Mouse (Mus musculus) CH12.LX (cell line): ENCODE data around the gene Maats1. TPM values are rescaled to one million over a fixed set of nuclear protein-coding genes. Genes with fewer than 3 reads are reported as not detected.

Experiments
- DNase-seq: peaks from one replicate; pipeline ENCODE4 v3.0.0-alpha.2; 2013; ENCODE audit errors: extremely low read depth
- H3K27ac ChIP-seq: 2 replicates; pipeline ENCODE4 v1.5.1; 2012; ENCODE audit warnings: low read depth, mild to moderate bottlenecking, control low read depth, moderate library complexity; ENCODE audit not compliant: insufficient read depth
- H3K27me3 ChIP-seq: replicated peaks from 2 replicates; pipeline ENCODE3; 2012; ENCODE audit warnings: inconsistent platforms
- H3K36me3 ChIP-seq, 2 experiments: replicated peaks in 1 of 2; 2 replicates each; pipeline versions ENCODE3 to v1.6.1; 2012; ENCODE audit warnings: inconsistent platforms in 1 of 2, low read length in 1 of 2, mild to moderate bottlenecking in 1 of 2, mixed read lengths in 1 of 2, moderate library complexity in 1 of 2; ENCODE audit not compliant: control insufficient read depth in 1 of 2, insufficient read depth in 1 of 2
- H3K4me1 ChIP-seq, 2 experiments: 2 replicates each; pipeline ENCODE4 v1.6.1; 2012; ENCODE audit warnings: inconsistent platforms in 1 of 2, moderate library complexity in 1 of 2; ENCODE audit not compliant: insufficient read depth in 2 of 2, control insufficient read depth in 1 of 2
- H3K4me2 ChIP-seq: 2 replicates; pipeline ENCODE4 v1.6.1; 2012; ENCODE audit warnings: low read depth, mild to moderate bottlenecking, control low read depth; ENCODE audit not compliant: poor library complexity, insufficient read depth, severe bottlenecking
- H3K4me3 ChIP-seq, 3 experiments: fragments of 150-350 bp in 1 of 3; sonication (generic) in 1 of 3; replicated peaks in 1 of 3; 2 replicates each; pipeline versions ENCODE3 to v1.5.1; 2011 to 2012; ENCODE audit warnings: low read depth in 2 of 3, low read length in 2 of 3, mild to moderate bottlenecking in 2 of 3, moderate library complexity in 2 of 3, control low read depth in 1 of 3, improper control_type of control experiment in 1 of 3, inconsistent platforms in 1 of 3, mixed read lengths in 1 of 3; ENCODE audit not compliant: poor library complexity in 1 of 3
- H3K79me2 ChIP-seq: replicated peaks from 2 replicates; pipeline ENCODE4 v1.6.1; 2012; ENCODE audit warnings: mild to moderate bottlenecking, moderate library complexity; ENCODE audit not compliant: control insufficient read depth, poor library complexity, insufficient read depth, severe bottlenecking; ENCODE audit errors: extremely low read depth
- H3K9ac ChIP-seq: 2 replicates; pipeline ENCODE4 v1.6.1; 2012; ENCODE audit warnings: low read depth, mild to moderate bottlenecking, control low read depth, moderate library complexity; ENCODE audit not compliant: insufficient read depth
- H3K9me3 ChIP-seq: replicated peaks from 2 replicates; pipeline ENCODE3; 2012; ENCODE audit warnings: low read length, inconsistent platforms, mixed read lengths
- BHLHE40 ChIP-seq: IDR thresholded peaks from 2 replicates; pipeline ENCODE4 v1.6.1; 2011; ENCODE audit warnings: mild to moderate bottlenecking, low read depth, low read length, improper control_type of control experiment
- CHD1 ChIP-seq: IDR thresholded peaks from 2 replicates; pipeline ENCODE4 v1.6.1; 2012; ENCODE audit warnings: low read depth, low read length, improper control_type of control experiment, inconsistent platforms
- CTCF ChIP-seq, 2 experiments: IDR thresholded peaks in 1 of 2; conservative IDR thresholded peaks in 1 of 2; 2 replicates each; pipeline ENCODE4 v1.5.1; 2011 to 2012; ENCODE audit warnings: low read depth in 2 of 2, low read length in 2 of 2, improper control_type of control experiment in 1 of 2, inconsistent platforms in 1 of 2, mild to moderate bottlenecking in 1 of 2, moderate library complexity in 1 of 2
- E2F4 ChIP-seq: IDR thresholded peaks from 2 replicates; pipeline ENCODE4 v1.6.1; 2011; ENCODE audit warnings: low read depth, low read length, improper control_type of control experiment; ENCODE audit not compliant: insufficient replicate concordance
- ELF1 ChIP-seq: IDR thresholded peaks from 2 replicates; pipeline ENCODE4 v1.6.1; 2014; ENCODE audit warnings: low read depth, mild to moderate bottlenecking, inconsistent platforms, low read length, improper control_type of control experiment
- EP300 ChIP-seq: IDR thresholded peaks from 2 replicates; pipeline ENCODE4 v1.6.1; 2011; ENCODE audit warnings: low read length, improper control_type of control experiment
- GABPA ChIP-seq: IDR thresholded peaks from 2 replicates; pipeline ENCODE4 v1.6.1; 2012; ENCODE audit warnings: low read depth, low read length, improper control_type of control experiment, inconsistent platforms; ENCODE audit not compliant: insufficient replicate concordance
- HCFC1 ChIP-seq: IDR thresholded peaks from 2 replicates; pipeline ENCODE4 v1.6.1; 2012; ENCODE audit warnings: low read depth, mild to moderate bottlenecking, inconsistent platforms, low read length, improper control_type of control experiment
- IRF4 ChIP-seq: IDR thresholded peaks from 2 replicates; pipeline ENCODE4 v1.6.1; 2014; ENCODE audit warnings: low read depth, mild to moderate bottlenecking, inconsistent platforms, low read length, improper control_type of control experiment
- JUN ChIP-seq: IDR thresholded peaks from 2 replicates; pipeline ENCODE4 v1.6.1; 2011; ENCODE audit warnings: low read depth, mild to moderate bottlenecking, low read length, improper control_type of control experiment, moderate library complexity; ENCODE audit not compliant: insufficient read depth
- JUND ChIP-seq: conservative IDR thresholded peaks from 2 replicates; pipeline ENCODE4 v1.6.1; 2011; ENCODE audit warnings: low read depth, low read length, improper control_type of control experiment
- KAT2A ChIP-seq: IDR thresholded peaks from 2 replicates; pipeline ENCODE4 v1.6.1; 2012; ENCODE audit warnings: low read length, improper control_type of control experiment, inconsistent platforms; ENCODE audit not compliant: insufficient replicate concordance
- MAFK ChIP-seq: IDR thresholded peaks from 2 replicates; pipeline ENCODE4 v1.6.1; 2011; ENCODE audit warnings: low read length, improper control_type of control experiment; ENCODE audit not compliant: insufficient replicate concordance
- MEF2A ChIP-seq: IDR thresholded peaks from 2 replicates; pipeline ENCODE4 v1.6.1; 2014; ENCODE audit warnings: low read depth, mild to moderate bottlenecking, inconsistent platforms, low read length, improper control_type of control experiment, borderline replicate concordance
- MYC ChIP-seq: IDR thresholded peaks from 2 replicates; pipeline ENCODE4 v1.6.1; 2011; ENCODE audit warnings: low read depth, mild to moderate bottlenecking, improper control_type of control experiment, low read length
- POLR2AphosphoS2 ChIP-seq: IDR thresholded peaks from 2 replicates; pipeline ENCODE4 v1.6.1; 2011; ENCODE audit warnings: low read depth, low read length, improper control_type of control experiment
- RAD21 ChIP-seq: IDR thresholded peaks from 2 replicates; pipeline ENCODE4 v1.6.1; 2011; ENCODE audit warnings: low read depth, mild to moderate bottlenecking, low read length, improper control_type of control experiment, moderate library complexity
- SIN3A ChIP-seq: IDR thresholded peaks from 2 replicates; pipeline ENCODE4 v1.6.1; 2012; ENCODE audit warnings: low read length, improper control_type of control experiment, inconsistent platforms
- SMC3 ChIP-seq: IDR thresholded peaks from 2 replicates; pipeline ENCODE4 v1.6.1; 2011; ENCODE audit warnings: low read depth, low read length, improper control_type of control experiment
- TCF12 ChIP-seq: IDR thresholded peaks from 2 replicates; pipeline ENCODE4 v1.6.1; 2014; ENCODE audit warnings: low read depth, mild to moderate bottlenecking, inconsistent platforms, low read length, improper control_type of control experiment
- UBTF ChIP-seq: IDR thresholded peaks from 2 replicates; pipeline ENCODE4 v1.6.1; 2012; ENCODE audit warnings: low read depth, mild to moderate bottlenecking, inconsistent platforms, low read length, improper control_type of control experiment, moderate library complexity
- USF2 ChIP-seq: conservative IDR thresholded peaks from 2 replicates; pipeline ENCODE4 v1.6.1; 2011; ENCODE audit warnings: low read depth, low read length, improper control_type of control experiment
- ZC3H11A ChIP-seq: IDR thresholded peaks from 2 replicates; pipeline ENCODE4 v1.6.1; 2012; ENCODE audit warnings: low read depth, mild to moderate bottlenecking, inconsistent platforms, low read length, improper control_type of control experiment
- ZKSCAN1 ChIP-seq: IDR thresholded peaks from 2 replicates; pipeline ENCODE4 v1.6.1; 2012; ENCODE audit warnings: low read depth, inconsistent platforms, low read length, improper control_type of control experiment, borderline replicate concordance
- ZMIZ1 ChIP-seq: IDR thresholded peaks from 2 replicates; pipeline ENCODE4 v1.6.1; 2012; ENCODE audit warnings: low read depth, mild to moderate bottlenecking, inconsistent platforms, low read length, improper control_type of control experiment
- ZNF384 ChIP-seq: IDR thresholded peaks from 2 replicates; pipeline ENCODE4 v1.6.1; 2012; ENCODE audit warnings: low read depth, low read length, improper control_type of control experiment, inconsistent platforms
- dilution Hi-C: fragments of 300-500 bp; cut with MboI; formaldehyde crosslinking; loops from 2 replicates; pipeline ENCODE4 v1.14.3; 2020; ENCODE audit warnings: low sequenced_read_pairs; ENCODE audit not compliant: extremely low pct_unique_long_range_greater_than_20kb, extremely low pct_ligation_motif_present
- in situ Hi-C: fragments of 300-500 bp; cut with MboI; formaldehyde crosslinking; loops from 3 replicates; pipeline ENCODE4 v1.14.3; 2019; ENCODE audit warnings: low sequenced_read_pairs, low pct_ligation_motif_present, low pct_unique_long_range_greater_than_20kb, mixed read lengths
- polyA plus RNA-seq: library from polyadenylated mRNA; unstranded; fragments of >175 nt; gene quantifications from 2 replicates; pipeline ENCODE4 v1.2.1, GENCODE M21; 2012; ENCODE audit warnings: low read depth; ENCODE audit not compliant: insufficient read length
- total RNA-seq, 2 experiments: library from RNA; depleted of rRNA; stranded (reverse); fragments of 300-350 nt in 1 of 2; fragments of >200 nt in 1 of 2; gene quantifications; 2 replicates each; pipeline ENCODE4 v1.2.3; 2012 to 2014

Gene Maats1
- total and polyA plus RNA-seq, 3 experiments = 1.9 to 3.9 (median 2.0) TPM

DNA sequence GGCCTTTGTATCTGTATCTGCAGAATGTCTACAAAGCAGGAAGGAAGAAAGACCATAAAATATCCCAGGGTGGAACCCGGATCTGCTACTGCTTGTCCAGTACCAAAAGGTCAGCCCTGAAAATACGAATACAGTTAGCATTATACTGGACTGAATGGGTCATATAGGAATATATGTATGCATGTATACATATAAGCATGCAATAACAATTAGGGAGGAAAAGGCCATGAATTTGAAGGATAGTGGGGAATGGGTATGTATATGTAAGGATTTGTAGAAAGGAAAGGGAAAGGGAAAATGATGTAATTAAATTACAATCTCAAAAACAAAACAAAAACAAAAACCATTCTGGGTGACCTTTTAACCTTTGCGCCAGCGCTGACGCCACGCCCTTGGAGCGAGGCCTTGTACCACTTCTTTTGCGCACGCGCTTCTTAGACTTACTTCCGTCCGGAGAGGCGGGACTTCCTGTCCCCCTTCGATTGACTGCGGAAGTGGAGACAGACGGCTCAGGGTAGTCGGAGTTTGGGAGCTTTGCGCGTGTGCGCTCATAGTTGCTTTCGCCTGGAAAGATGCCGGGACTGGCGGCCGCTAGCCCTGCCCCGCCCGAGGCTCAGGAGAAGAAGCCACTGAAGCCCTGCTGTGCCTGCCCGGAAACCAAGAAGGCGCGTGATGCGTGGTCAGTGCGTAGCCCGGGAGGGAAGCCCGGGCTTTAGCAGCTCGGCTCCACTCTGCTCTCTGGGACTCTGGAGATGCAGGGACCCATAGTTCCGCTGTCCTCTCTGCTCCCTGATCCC is 4.8 kb upstream of the Maats1 start, which contains the start of the genes Cox17 and Gm21987 (continued):
- peak; percentile 94 for TF ChIP-seq TCF12

DNA sequence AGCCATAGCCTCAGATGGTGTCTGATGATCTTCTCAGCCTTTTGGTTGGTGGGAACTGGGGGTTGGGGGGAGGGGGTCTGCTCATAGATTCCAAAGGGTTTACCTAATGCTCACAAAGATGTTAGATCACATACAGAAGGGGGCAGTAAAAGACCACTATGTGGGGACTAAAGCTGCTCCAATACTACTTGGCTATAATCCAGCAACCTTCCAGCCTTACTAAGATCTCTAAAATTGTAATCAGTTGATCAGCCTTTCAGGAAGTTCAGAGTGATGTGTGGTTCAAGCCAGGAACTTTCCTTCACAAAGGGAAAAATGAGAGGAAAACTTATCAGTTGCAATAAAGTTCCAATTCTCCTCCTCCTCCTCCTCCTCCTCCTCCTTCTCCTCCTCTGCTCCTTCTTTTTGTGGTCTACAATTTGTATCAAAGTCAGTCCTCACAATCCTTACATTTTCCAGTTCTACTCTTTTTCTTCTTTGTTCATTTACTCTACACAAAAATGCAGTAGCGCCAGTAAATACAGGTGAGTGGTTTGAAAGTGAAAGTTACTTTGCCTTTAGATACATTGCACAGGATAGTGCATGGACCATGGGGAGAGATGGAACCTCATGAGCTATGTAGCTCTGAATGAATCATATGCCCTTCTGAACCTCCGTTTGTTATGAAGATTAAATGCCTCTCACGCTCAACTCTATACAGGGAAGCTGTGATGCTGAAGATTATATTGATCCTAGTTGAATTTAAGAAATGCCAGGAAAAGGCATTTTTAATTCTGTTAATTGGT is 3.2 kb upstream of the Maats1 start:
- dilution Hi-C loops (no loop called here), in situ Hi-C loops (loop anchor here (5.0 to 25.0 kb wide), 4 partner anchors 57 to 692 kb away; partner anchors contain the start of gene Arhgap31)
- 0 out of 2 replicates have a peak overlapping the region, but pooled peaks have one; percentile 20 for H3K27ac ChIP-seq
- peak overlapping the region in 1 of 3 experiments; percentile 6 for H3K4me3 ChIP-seq
- peak overlapping the region; percentile 85 for H3K4me2 ChIP-seq
- H3K79me2 ChIP-seq = peaks cover 32% of the 10 kb centered on the region
- H3K9ac ChIP-seq = peak overlapping the region; percentile 17; the same call in 1 of the 2 replicates
- H3K9me3 ChIP-seq = no peaks in the 10 kb centered on the region
- H3K27me3 ChIP-seq = no peaks in the 10 kb centered on the region
- peaks cover 11 to 33% of the 10 kb centered on the region in 2 experiments for H3K4me1 ChIP-seq
- TF ChIP-seq USF2 (no peak), ZC3H11A (peak; percentile 99), HCFC1 (0 out of 2 replicates have a peak, but pooled peaks have one; percentile 26), ZKSCAN1 (no peak), KAT2A (no peak), UBTF (no peak), ZNF384 (no peak; the same call in 1 of the 2 replicates), POLR2AphosphoS2 (no peak), SMC3 (peak; percentile 98), IRF4 (peak; percentile 60; the same call in 1 of the 2 replicates), JUN (peak; percentile 35; the same call in 1 of the 2 replicates), CTCF (conservative IDR thresholded peaks at IDR 0.05 in 1 of 2, IDR thresholded peaks at IDR 0.05 in 1 of 2; ENCODE audit: low read depth in 2 of 2, low read length in 2 of 2) (peak; percentile 32 to 97; a peak in 2 of 4 replicates), CHD1 (peak; percentile 14; the same call in 1 of the 2 replicates), EP300 (no peak), SIN3A (peak; percentile 38; the same call in 1 of the 2 replicates), ELF1 (no peak; the same call in 1 of the 2 replicates), JUND (peak; percentile 81), BHLHE40 (no peak), MEF2A (peak; percentile 62; the same call in 1 of the 2 replicates), ZMIZ1 (no peak), GABPA (no peak), MAFK (no peak), RAD21 (peak; percentile 99), E2F4 (no peak), MYC (0 out of 2 replicates have a peak, but pooled peaks have one; percentile 65), TCF12 (0 out of 2 replicates have a peak, but pooled peaks have one; percentile 35)
- peaks cover 10 to 11% of the 10 kb centered on the region in 2 experiments for H3K36me3 ChIP-seq
- peak; percentile 81 for DNase-seq
